Mouse (Mus musculus) kidney, postnatal 36 days (tissue): ENCODE measurements around the gene Gm10203.
"Not testable (repeated sequence)": the region's sequence is repeated elsewhere in the genome, so short reads cannot be mapped to it uniquely, and the experiment has no call there.

Experiments used
- DNase-seq, 2 experiments: peaks; one replicate each; pipeline ENCODE4 v3.0.0; 2021 to 2022; ENCODE audit warnings: mixed read lengths in 2 of 2

Gm10203 gene

DNA sequence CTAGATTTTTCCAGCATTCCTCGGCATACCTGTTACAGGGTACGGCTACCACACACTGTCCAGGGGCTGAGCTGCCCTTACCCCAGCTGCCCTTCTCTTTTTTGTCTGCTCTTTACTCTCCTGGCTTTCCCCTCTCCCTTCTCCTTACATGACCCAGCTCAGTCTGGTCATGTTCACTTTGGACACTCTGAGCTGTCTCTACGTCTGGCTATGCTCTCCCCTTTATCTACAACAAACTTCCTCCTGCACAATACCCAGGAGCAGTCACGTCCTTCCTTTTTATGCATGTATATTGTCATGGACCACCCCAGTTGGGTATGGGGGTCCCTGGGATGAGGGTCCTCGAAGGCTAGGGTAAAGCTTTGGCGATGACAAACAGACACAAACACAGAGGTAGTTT lies 5.7 kb downstream of the Gm10203 start:
- DNase-seq: no peak

DNA sequence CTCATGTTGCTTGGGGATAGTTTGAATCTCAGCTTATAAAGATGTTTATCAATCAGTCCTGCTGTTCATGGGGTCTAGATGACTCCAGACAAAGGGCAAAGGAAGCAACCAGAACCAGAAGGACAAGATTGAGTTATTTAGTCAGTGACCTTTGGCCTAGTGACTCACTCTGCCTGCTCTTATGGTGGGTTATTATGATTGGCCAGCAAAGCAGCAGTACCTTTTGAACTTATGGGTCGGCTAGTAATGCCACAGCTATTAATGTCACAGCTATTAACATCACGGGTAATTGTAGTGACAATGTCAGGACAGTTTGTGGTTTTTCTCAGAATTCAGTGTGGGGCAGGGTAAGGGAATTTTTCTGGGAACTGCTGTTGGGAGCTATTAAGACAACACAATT lies 8.0 kb downstream of the Gm10203 start:
- no peak for DNase-seq

DNA sequence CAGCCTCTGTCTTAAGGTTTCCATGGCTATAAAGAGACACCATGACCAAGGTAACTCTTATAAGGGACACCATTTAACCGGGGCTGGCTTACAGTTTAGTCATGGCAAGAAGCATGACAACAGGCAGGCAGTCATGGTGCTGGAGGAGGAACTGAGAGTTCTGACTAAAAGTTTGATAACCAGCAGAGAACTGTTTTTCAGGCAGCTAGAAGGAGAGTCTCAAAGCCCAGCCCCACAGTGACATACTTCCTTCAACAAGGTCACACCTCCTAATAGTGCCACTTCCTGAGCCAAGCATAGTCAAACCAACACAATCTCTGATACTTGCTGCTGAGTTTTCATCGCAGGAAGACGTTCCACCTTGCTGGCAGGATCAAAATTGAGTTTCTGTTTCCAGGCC lies 9.0 kb downstream of the Gm10203 start:
- DNase-seq: no peak

DNA sequence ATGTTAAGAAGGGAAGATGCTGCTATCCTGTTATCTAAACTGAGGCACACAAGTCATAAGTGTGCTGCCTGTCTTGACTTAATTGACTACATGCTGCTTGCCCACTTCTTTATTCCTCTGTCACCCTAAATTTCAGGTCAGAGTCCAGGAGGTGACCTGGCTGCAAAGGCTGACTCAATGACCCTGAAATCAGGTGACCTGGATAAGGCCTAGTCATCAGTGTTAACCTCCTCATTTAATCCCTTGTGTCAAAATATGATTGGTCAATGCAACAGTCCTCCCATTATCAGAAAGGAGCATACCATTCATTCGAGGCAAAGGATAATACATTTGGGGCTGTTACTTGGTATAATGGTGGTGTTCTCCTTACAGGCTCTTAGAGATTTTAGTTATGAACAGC lies 9.5 kb downstream of the Gm10203 start, which contains the start of gene Etfbkmt:
Gene Etfbkmt, plus strand, starts transcription at position 379 of the 400 bp plus-strand sequence.
- DNase-seq: no peak

DNA sequence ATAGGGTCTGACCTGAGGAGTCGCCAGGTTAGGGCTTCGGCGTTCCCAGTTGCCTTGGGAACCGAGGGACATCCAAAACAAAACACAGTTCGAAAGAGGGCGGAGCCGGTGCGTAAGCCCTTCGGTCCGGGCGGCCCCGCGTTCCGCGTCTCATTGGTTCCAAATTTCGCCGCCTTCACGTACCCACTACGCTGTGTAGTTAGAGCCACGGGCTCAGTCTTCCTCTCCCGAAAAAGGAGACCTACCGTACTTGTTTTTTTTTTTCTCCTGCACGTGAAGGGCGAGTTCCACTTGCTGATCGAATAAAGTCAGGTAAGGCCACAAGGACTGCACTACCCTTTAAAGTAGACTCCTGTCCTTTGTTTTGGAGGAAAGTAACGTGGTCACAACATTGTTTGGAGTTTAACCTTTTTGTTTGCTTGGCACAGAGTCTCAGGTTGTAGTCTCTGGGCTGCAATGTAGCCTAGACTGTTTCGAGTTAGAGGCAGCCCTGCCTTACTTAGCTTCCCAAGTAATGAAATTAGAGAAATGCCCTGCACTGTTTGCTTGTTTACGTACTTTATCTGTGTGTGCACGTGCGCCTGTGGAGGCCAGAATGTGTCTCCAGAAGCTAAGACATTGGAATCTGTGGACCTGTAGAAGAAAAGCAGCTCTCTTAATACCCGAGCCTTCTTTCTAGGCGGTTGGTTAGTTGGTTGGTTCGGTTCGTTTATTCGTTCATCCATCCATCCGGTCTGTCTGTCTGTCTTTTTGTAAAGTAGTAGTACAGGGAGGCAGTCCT lies 11.6 kb downstream of the Gm10203 start:
- peak; percentile 88 to 90 for DNase-seq

DNA sequence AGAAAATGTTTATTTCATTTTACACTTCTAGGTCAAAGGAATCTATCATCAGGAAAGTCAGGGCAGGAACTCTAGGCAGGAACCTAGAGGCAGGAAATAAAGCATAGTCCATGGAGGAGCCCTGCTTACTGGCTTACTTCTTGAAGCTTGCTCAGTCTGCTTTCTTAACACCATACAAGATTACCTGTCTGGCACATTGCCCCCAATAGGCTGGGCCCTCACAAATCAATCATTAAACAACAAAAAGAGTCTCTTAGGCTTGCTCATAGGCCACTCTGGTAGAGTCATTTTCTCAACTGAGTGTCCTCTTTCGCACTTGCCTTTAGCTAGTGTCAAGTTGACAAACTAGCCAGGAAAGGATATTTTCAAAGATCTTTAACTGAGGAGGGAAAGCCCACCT lies 15.2 kb downstream of the Gm10203 start:
- DNase-seq: peak; percentile 46

DNA sequence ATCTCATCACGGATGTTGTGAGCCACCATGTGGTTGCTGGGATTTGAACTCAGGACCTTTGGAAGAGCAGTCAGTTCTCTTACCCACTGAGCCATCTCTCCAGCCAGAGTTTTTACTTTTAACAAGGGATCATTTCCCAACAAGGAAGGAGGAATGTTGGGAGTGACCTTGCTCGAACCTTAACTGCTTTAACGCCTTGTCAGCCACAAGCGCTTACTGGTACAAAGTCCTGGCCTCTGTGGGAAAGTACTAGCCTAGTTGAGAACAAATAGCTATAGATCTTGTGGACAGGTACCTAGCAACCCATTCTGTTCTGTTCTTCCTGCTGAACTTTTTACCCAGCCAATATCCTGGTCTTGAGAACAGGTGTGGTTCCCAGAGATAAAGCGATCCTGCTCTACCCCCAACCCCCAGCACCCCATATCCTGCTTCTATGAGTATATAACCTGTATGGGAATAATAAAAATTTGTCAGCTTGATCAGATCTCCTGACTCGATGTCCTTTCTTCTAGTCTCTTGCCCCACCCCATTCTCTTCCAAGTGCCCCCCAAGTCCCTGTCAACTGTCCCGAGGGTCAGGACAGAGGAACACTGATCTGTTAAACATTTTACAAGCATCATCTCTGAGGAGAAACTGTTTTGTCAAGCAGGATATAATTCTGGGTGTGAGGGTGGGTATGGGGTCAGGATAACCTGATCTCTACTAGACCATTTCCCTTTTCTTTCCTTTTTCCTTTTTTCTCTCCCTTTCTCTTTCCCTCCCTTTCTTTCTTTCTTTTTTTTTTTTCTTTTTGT lies 18.7 kb downstream of the Gm10203 start:
- DNase-seq: peak; percentile 48 to 79

DNA sequence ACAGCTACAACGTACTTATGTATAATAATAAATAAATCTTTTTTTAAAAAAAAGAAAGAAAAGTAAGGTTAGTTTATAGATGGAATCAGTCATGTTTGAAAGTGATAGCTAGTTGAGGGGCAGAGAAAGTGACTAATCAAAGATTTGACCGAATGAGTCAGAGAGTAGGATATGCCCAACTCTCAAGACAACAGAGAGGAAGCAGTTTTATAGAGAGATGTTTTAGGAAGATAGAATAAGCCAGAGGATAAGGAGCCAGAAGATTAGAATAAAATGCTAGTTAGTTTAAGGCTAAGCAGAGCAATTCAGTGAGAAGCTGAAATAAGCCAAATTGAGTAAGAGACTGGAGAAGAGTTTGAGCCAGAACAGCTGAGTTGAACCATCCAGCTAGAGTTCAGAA lies 22.1 kb downstream of the Gm10203 start:
- no peak for DNase-seq

DNA sequence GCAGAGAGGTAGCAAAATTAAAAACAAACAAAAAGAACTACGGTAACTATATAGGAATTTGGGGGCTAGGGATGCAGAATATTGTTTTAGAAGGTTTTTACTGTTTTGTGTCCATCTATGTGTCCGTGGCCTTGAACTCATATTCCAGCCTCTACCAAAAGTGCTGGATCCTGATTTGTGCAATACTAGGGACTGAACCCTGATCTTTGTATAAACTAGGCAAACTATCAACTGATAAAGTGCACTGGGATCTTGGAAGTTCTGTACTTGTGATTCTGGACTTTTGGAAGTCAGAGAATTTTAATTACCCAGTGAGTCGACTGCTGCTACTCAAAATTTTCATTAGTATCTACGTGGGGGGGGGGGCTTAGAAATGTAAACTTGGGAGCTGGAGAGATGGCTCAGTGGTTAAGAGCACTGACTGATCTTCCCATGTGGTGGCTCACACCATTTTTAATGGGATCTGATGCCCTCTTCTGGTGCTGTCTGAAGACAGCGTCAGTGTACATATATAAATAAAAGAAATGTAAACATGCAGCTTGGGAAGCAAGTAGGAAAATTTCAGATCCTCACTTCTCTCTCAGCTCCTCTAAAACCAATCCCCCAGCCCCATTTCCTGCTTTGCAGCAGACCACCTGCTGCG lies 23.6 kb downstream of the Gm10203 start:
- DNase-seq: no peak

DNA sequence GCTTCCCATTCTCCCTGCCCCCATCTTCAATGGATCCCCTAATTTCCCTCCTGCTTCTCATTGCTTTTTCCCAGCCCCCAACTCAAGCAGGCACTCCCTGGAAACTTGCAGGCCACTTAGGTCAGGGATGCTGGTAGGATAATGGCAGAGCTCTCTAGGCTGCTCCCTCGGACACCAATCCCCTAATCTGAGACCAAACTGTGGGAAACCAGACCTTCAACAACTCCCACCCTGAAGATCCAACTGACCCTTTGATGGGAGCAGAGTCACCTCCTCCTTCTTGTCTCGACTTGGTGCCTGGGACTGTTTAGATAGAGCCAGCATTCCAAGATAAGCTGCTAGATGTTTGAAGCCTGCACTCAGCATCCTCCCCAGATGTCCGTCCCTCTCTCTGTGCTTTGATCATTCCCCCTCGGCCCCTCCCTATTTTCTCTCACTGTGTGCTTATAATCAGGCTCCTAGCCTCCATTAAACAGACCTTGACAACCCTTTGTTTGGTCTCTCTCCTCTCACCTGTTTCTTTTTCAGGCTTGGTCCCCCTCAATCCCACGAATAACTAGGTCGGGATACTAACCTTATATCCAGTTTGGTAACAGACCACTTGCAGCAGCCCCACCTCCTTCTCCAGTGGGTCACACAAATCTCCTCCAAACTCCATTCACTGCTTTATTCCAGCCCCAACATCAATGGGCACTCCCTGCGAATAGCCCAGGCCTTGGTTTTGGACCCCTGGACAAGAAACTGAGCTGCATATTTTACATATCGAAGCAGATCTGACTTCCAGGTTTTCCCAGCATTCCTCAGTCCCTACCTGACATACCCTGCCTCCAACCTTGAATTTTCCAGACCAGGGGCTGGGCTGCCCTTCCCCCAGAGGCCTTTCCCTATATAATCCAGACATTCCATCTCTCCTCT lies 24.4 kb downstream of the Gm10203 start:
- no peak for DNase-seq

DNA sequence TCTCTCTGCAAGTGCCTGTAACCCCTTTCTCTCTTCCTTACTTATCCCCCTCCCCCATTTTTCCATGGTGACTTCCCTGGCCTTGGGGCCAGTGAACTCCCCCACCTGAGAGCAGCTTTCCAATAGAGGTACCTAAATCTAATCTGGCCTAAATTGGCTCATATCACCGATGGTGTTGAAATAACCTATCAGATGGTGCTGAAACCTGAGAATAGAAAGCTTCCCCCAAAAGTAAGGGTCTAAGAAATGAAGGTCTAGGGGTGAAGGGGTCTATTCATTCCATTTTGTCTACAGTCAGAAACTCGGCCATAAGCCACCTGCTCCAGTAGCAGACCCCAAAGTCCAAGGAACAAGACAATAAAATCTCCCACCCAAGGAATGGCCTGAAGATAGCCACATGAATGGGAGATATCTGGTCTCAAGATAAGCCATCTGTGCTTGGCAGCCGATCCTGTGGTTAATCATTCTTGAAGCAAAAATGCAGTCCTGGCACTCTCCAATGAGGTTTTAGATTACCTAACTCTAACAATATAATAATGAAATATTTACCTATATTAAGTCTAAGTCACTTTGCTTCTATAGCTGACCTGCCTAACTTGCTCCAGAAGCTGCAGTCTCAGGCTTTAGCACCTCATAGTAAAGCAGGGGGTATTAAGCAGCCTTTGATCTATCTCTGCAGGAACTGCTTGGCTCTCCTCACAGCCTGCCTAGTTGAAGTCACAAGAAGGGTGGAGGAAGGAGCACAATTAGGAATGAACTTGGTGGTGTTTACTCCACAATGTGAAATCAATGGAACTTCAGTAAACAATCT lies 25.3 kb downstream of the Gm10203 start:
- DNase-seq: peak; percentile 56 to 64

DNA sequence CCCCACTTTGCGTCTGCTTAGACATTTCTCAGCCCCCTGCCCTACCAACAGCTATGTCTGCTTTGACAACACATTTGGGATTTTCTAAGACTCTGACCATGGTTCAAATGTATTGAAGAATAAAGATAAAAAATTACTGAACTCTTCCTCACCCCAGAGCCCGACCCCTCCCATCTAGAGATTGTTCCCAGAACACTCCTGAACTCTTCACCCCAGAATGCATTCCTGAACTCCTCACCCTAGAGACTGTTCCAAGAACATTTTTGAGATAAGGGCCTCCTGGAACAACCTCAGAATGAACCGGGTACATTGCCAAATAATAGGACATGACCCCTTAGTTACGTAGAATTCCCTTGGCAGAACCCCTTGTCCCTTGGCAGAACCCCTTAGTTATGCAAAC lies 37.1 kb downstream of the Gm10203 start:
- DNase-seq: peak in 1 of 2 experiments; percentile 32

DNA sequence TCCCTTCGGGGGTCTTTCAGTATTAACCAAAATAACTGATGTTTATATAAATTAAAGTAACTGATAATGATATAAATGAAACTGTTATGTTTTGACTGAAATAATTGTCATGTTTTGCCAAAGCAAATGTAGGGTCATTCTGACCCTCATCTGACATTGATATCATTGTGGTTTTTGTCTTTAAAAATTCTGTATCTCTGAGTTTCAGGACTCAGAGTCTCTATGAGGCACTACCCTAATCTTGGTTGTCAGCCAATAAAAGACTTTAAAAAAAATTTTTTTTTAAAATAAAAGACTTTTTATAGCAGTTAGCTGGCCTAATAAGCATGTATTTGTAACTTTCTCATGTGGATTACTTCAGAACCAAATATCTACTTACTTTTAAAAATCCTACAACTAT lies 37.7 kb downstream of the Gm10203 start:
- no peak for DNase-seq

DNA sequence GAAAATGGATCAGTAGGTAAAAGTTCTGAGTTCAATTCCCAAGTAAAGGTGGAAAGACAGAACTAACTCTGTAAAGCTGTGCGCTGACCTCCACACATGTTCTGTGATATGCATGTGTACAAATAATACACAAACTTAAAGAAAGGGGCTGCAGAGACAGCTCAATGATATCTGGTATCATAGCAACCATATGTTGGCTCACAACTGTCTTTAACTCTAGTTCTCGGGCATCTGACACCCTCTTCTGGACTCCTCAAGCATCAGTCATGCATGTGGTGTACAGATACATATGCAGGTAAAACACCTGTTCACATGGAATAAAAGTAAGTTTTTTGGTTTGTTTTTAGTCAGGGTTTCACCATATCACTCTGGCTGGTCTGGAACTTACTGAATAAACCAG lies 38.5 kb downstream of the Gm10203 start:
- no peak for DNase-seq

DNA sequence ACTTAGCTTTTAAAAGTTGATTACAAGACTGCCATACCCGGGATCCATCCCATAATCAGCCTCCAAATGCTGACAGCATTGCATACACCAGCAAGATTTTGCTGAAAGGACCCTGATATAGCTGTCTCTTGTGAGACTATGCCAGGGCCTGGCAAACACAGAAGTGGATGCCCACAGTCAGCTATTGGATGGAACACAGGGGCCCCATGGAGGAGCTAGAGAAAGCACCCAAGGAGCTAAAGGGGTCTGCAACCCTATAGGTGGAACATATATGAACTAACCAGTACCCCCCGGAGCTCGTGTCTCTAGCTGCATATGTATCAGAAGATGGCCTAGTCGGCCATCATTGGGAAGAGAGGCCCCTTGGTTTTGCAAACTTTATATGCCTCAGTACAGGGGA lies 40.0 kb downstream of the Gm10203 start:
- DNase-seq: not testable (repeated sequence)

DNA sequence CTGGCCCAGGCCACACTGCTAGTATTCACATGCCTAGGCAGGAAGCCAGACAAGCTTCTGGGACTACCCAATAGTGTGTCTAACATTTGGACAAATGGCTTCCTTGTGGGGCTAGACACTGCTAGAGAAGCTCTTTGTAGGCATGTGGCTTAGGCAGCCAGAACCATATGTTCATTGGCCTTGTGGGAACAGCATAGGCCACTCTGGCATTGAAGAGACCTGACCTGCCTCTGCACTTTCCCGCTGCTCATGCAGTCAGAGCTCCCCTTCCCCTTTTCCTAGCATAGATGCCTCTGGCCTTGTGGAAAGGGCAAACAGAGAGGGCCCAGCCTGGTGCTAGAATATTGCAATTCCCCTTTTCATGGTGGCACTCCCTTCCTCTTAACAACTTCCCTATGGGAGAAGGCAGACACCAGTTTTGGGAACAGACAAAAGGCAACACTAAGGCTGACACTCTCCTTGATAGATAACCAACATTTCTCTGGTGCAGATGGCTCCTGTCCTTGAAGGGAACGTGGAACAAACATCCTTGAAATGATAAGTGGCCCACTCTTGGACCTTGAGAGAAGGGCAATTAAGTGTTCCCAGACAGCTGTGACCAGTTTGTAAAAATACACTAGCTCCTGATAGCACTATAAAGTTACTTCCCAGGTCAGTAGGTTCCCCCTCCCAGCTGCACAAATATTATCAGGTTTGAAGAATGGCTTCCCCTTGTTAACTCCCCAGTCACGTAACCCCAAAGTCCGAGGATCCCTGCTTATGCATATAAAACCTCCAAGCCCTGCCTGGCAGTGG lies 44.1 kb downstream of the Gm10203 start:
- no peak for DNase-seq

DNA sequence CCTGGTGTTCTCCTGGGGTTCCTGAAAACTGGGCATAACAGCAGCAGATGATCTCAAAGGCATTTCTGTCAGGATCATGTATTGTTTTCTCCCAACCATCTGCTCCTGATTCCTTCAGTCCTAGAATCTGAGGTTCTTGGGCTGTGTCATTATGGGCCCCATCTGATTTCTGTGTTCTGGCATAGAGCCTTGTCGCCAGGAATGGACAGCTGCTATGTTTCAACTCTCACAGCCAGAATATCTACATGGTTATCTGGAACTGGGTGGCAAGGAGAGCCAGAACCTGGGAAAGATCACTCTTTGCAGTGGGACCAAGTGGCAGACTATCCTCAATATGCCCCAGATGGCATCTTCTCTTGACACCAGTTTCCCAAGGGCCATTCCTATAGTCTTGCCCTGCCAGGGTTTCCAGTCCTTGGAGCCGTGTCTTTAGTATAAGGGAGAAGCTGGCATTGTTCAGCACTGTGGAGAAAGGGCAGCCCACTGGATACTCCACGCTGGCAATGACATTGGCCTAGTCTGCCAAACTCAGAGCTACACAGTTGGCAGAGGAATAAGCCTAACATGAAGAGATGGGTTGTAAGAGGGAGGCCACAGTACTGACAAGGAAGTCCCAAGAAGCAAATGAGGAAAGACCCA lies 45.1 kb downstream of the Gm10203 start:
- DNase-seq: no peak

DNA sequence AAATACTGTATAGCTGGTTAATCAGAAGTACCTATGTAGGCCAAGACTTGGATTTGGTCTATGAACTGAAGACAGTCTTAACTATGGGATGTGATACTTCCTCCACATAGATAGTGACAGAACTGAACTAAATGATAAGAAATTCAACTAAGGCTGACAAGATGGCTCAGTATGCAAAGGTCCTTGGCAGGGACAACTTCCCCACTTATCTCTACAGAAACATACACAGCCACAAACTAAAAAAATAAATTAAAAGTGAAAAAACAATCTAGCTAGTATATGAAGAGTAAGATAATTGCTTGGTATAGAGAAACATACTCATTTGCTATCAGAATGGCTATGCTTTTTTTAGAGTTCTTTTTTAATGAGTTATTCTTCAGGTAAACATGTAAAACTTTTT lies 49.1 kb downstream of the Gm10203 start:
- no peak for DNase-seq
